Mouse (Mus musculus) liver, embryonic 14.5 days (tissue): ENCODE data around the gene Sf3b2.

Source experiments
- CTCF ChIP-seq: IDR thresholded peaks from 2 replicates; pipeline ENCODE4 v1.5.1; 2016; ENCODE audit warnings: antibody characterized with exemption, low read depth, control low read depth
- EP300 ChIP-seq: IDR thresholded peaks from 2 replicates; pipeline ENCODE4 v1.6.1; 2016; ENCODE audit warnings: antibody characterized with exemption, low read depth

DNA sequence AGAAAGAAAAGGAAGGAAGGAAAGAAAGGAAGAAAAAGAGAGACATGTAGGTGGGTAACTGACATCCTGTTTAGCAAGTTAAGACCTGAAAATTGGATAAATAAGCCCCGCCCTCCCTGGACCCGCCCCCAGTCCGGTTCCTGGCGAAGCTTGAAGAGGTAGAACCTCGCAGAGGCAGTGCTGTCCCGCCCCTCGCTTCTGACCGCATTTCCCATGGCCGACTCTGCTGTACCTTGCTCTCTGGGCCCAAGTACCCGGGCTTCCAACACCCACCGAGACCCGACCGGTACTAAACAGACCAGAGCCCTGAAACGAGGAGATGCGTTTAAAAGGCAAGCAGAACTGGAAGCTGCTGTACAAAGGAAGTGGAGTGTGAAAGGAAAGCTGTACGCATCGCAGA is 28.5 kb upstream of the Sf3b2 start:
- TF ChIP-seq EP300 (no peak), CTCF (no peak)
